Mouse (Mus musculus): ENCODE measurements around the gene Zfp385c. TPM values are rescaled to one million over a fixed set of nuclear protein-coding genes. Genes with fewer than 3 reads are reported as not detected.
"Not testable (repeated sequence)": the region's sequence is repeated elsewhere in the genome, so short reads cannot be mapped to it uniquely, and the experiment has no call there.

Zfp385c gene
- polyA plus RNA-seq, 1 experiment from 2014 or later = 0.23 TPM

GRCm38 (mm10) chr11:100681826-100682225 is 10.4 kb downstream of the Zfp385c start:
- Histone ChIP-seq H3K4me2 (replicated peaks) (no peak overlapping the region), H3K4me3 (no peak overlapping the region), H3K9ac (replicated peaks) (no peak overlapping the region), H3K27me3 (no peaks in the 10 kb centered on the region), H3K27ac (replicated peaks) (no peak overlapping the region), H3K4me1 (no peaks in the 10 kb centered on the region), H3K9me3 (no peaks in the 10 kb centered on the region), H3K36me3 (no peaks in the 10 kb centered on the region)
- ATAC-seq (replicated peaks) = no peak
- WGBS = 74% methylated on average over 5 of the region's 5 CpGs

GRCm38 (mm10) chr11:100677810-100678209 is 14.4 kb downstream of the Zfp385c start:
- H3K9me3 ChIP-seq = no peaks in the 10 kb centered on the region
- ATAC-seq (replicated peaks) = no peak

GRCm38 (mm10) chr11:100673169-100673568 is 19.1 kb downstream of the Zfp385c start:
- Histone ChIP-seq H3K4me1 (0 out of 2 replicates have a peak, but pooled peaks cover 4% of the 10 kb centered on the region), H3K9ac (replicated peaks) (no peak overlapping the region), H3K36me3 (no peaks in the 10 kb centered on the region), H3K27me3 (no peaks in the 10 kb centered on the region; the same call in 1 of the 2 replicates), H3K4me3 (no peak overlapping the region), H3K9me3 (no peaks in the 10 kb centered on the region), H3K27ac (replicated peaks) (no peak overlapping the region), H3K4me2 (replicated peaks) (peak overlapping the region; percentile 9)
- under 1% methylated on average over 23 of the region's 23 CpGs for WGBS
- ATAC-seq (replicated peaks) = no peak

More at GRCm38 (mm10) chr11:100677810-100678209, 14.4 kb downstream of the Zfp385c start:
- Histone ChIP-seq H3K36me3 (no peaks in the 10 kb centered on the region), H3K4me3 (no peak overlapping the region), H3K27me3 (no peaks in the 10 kb centered on the region), H3K4me1 (0 out of 2 replicates have a peak, but pooled peaks cover 4% of the 10 kb centered on the region), H3K4me2 (replicated peaks) (no peak overlapping the region), H3K9ac (replicated peaks) (no peak overlapping the region), H3K27ac (replicated peaks) (no peak overlapping the region)
- WGBS = 52% methylated on average over 7 of the region's 7 CpGs

GRCm38 (mm10) chr11:100671956-100672355 is 20.3 kb downstream of the Zfp385c start:
- H3K4me2 ChIP-seq (replicated peaks) = no peak overlapping the region
- H3K4me3 ChIP-seq = no peak overlapping the region
- H3K9ac ChIP-seq (replicated peaks) = no peak overlapping the region
- 0 out of 2 replicates have a peak, but pooled peaks cover 4% of the 10 kb centered on the region for H3K4me1 ChIP-seq
- no peaks in the 10 kb centered on the region for H3K36me3 ChIP-seq
- 89% methylated on average over 2 of the region's 2 CpGs for WGBS
- no peaks in the 10 kb centered on the region for H3K9me3 ChIP-seq
- ATAC-seq (replicated peaks) = no peak
- H3K27ac ChIP-seq (replicated peaks) = no peak overlapping the region
- H3K27me3 ChIP-seq = no peaks in the 10 kb centered on the region; the same call in 1 of the 2 replicates

GRCm38 (mm10) chr11:100671049-100671448 is 21.2 kb downstream of the Zfp385c start:
- H3K27me3 ChIP-seq = no peaks in the 10 kb centered on the region; the same call in 1 of the 2 replicates
- H3K9ac ChIP-seq (replicated peaks) = no peak overlapping the region
- 0 out of 2 replicates have a peak, but pooled peaks cover 4% of the 10 kb centered on the region for H3K4me1 ChIP-seq
- no peak overlapping the region for H3K27ac ChIP-seq (replicated peaks)
- ATAC-seq (replicated peaks) = no peak
- H3K36me3 ChIP-seq = no peaks in the 10 kb centered on the region
- no peak overlapping the region for H3K4me2 ChIP-seq (replicated peaks)
- H3K9me3 ChIP-seq = no peaks in the 10 kb centered on the region
- WGBS = 83% methylated on average over 1 of the region's 1 CpGs
- H3K4me3 ChIP-seq = no peak overlapping the region

- Histone ChIP-seq H3K36me3 (no peaks in the 10 kb centered on the region), H3K4me3 (no peak overlapping the region), H3K27ac (replicated peaks) (no peak overlapping the region), H3K9ac (replicated peaks) (no peak overlapping the region), H3K4me2 (replicated peaks) (no peak overlapping the region), H3K27me3 (no peaks in the 10 kb centered on the region), H3K4me1 (peaks cover 6% of the 10 kb centered on the region; the same call in 1 of the 2 replicates), H3K9me3 (no peaks in the 10 kb centered on the region)
- WGBS = 74% methylated on average over 10 of the region's 10 CpGs
- no peak for ATAC-seq (replicated peaks)
Measured at GRCm38 (mm10) chr11:100659806-100660205, 32.4 kb downstream of the Zfp385c start.

GRCm38 (mm10) chr11:100656458-100656857 is 35.8 kb downstream of the Zfp385c start:
- WGBS = 9% methylated on average over 6 of the region's 6 CpGs
- ATAC-seq (replicated peaks) = no peak
- Histone ChIP-seq H3K27me3 (peaks cover 4% of the 10 kb centered on the region; the same call in 1 of the 2 replicates), H3K9ac (replicated peaks) (no peak overlapping the region), H3K4me2 (replicated peaks) (no peak overlapping the region), H3K9me3 (no peaks in the 10 kb centered on the region), H3K36me3 (no peaks in the 10 kb centered on the region), H3K4me3 (no peak overlapping the region), H3K27ac (replicated peaks) (no peak overlapping the region), H3K4me1 (peaks cover 6% of the 10 kb centered on the region; the same call in 1 of the 2 replicates)

- H3K9me3 ChIP-seq; H3K27ac ChIP-seq (replicated peaks); H3K4me1 ChIP-seq; H3K9ac ChIP-seq (replicated peaks); ATAC-seq (replicated peaks); H3K4me3 ChIP-seq; H3K36me3 ChIP-seq; H3K4me2 ChIP-seq (replicated peaks): not testable (repeated sequence)
- H3K27me3 ChIP-seq = peaks cover 13% of the 10 kb centered on the region
- WGBS = 57% methylated on average over 3 of the region's 3 CpGs
Measured at GRCm38 (mm10) chr11:100655589-100655988, 36.7 kb downstream of the Zfp385c start.

- no peak for ATAC-seq (replicated peaks)
- Histone ChIP-seq H3K4me3 (no peak overlapping the region), H3K27me3 (peaks cover 27% of the 10 kb centered on the region), H3K4me1 (peaks cover 6% of the 10 kb centered on the region; the same call in 1 of the 2 replicates), H3K27ac (replicated peaks) (no peak overlapping the region), H3K9me3 (no peaks in the 10 kb centered on the region), H3K4me2 (replicated peaks) (no peak overlapping the region), H3K36me3 (no peaks in the 10 kb centered on the region), H3K9ac (replicated peaks) (no peak overlapping the region)
- 22% methylated on average over 3 of the region's 3 CpGs for WGBS
Measured at GRCm38 (mm10) chr11:100651748-100652147, 40.5 kb downstream of the Zfp385c start.

- H3K27me3 ChIP-seq = peaks cover 27% of the 10 kb centered on the region
- H3K4me1 ChIP-seq = peaks cover 2% of the 10 kb centered on the region; the same call in 1 of the 2 replicates
- ATAC-seq (replicated peaks) = no peak
- H3K9ac ChIP-seq (replicated peaks) = no peak overlapping the region
- no peak overlapping the region for H3K4me3 ChIP-seq
- no peaks in the 10 kb centered on the region for H3K36me3 ChIP-seq
- no peaks in the 10 kb centered on the region for H3K9me3 ChIP-seq
- no peak overlapping the region for H3K4me2 ChIP-seq (replicated peaks)
- WGBS = 10% methylated on average over 8 of the region's 8 CpGs
- H3K27ac ChIP-seq (replicated peaks) = no peak overlapping the region
Measured at GRCm38 (mm10) chr11:100651205-100651604, 41.0 kb downstream of the Zfp385c start.

- 82% methylated on average over 8 of the region's 8 CpGs for WGBS
- H3K27ac ChIP-seq (replicated peaks) = no peak overlapping the region
- no peak for ATAC-seq (replicated peaks)
Measured at GRCm38 (mm10) chr11:100648405-100648804, 43.9 kb downstream of the Zfp385c start.

GRCm38 (mm10) chr11:100646265-100646664 is 46.0 kb downstream of the Zfp385c start:
- H3K9me3 ChIP-seq = no peaks in the 10 kb centered on the region
- 20% methylated on average over 1 of the region's 1 CpGs for WGBS
- H3K9ac ChIP-seq (replicated peaks) = no peak overlapping the region
- ATAC-seq (replicated peaks) = no peak
- H3K27me3 ChIP-seq = peaks cover 21% of the 10 kb centered on the region
- H3K4me2 ChIP-seq (replicated peaks) = no peak overlapping the region
- no peak overlapping the region for H3K27ac ChIP-seq (replicated peaks)
- no peaks in the 10 kb centered on the region for H3K4me1 ChIP-seq
- no peaks in the 10 kb centered on the region for H3K36me3 ChIP-seq
- H3K4me3 ChIP-seq = no peak overlapping the region

More at GRCm38 (mm10) chr11:100648405-100648804, 43.9 kb downstream of the Zfp385c start:
- no peaks in the 10 kb centered on the region for H3K36me3 ChIP-seq
- no peak overlapping the region for H3K4me2 ChIP-seq (replicated peaks)
- no peak overlapping the region for H3K9ac ChIP-seq (replicated peaks)
- no peaks in the 10 kb centered on the region for H3K9me3 ChIP-seq
- H3K27me3 ChIP-seq = peaks cover 27% of the 10 kb centered on the region
- H3K4me3 ChIP-seq = no peak overlapping the region
- H3K4me1 ChIP-seq = no peaks in the 10 kb centered on the region

Data from forebrain, embryonic 15.5 days (tissue).